15 mouse cellular contexts compared by ENCODE assay signal in the genomic region with DNA sequence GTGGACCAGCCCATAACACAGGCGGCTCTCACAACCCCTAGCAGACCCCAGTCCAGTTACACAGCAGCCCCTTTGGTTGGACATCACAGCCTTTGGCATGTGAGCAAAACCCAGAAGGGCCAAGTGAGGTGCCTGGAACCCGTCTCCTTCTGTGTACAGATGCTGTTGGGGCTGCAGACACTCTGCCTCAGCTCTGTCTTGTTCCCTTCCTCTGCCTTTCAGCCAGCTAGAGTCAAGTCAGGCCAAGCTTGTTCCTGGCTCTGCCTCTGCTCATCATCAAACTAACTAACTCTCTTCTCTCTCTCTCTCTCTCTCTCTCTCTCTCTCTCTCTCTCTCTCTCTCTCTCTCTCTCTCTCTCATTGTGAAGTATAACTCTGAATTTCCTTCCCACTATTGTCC. TPM values are rescaled to one million over a fixed set of nuclear protein-coding genes. Genes with fewer than 3 reads are reported as not detected.
DNase-seq lines count a peak whose midpoint lies in the region; ATAC-seq lines count a peak whose summit lies in the region.
"Had no signal": no experiment of that assay in that cellular context is flagged by ENCODE, and none has a peak within 500 bp of the region (broad histone marks: within the 10 kb centered on the region; RNA-seq: fewer than 3 reads in every experiment).

No protein-coding gene starts in this region.

- H3K36me3 ChIP-seq in forebrain, embryonic 11.5 days (ENCODE audit: control insufficient read depth, insufficient read depth, low read length), result no peaks in the 10 kb centered on the region
- no peaks in the 10 kb centered on the region for H3K36me3 ChIP-seq in forebrain, embryonic 16.5 days (ENCODE audit: control insufficient read depth, insufficient read depth)
- H3K36me3 ChIP-seq in hindbrain, embryonic 13.5 days, result no peaks in the 10 kb centered on the region
- no peaks in the 10 kb centered on the region for H3K36me3 ChIP-seq in midbrain, embryonic 11.5 days (ENCODE audit: control insufficient read depth, insufficient read depth, low read length)
- H3K36me3 ChIP-seq in neural tube, embryonic 14.5 days (ENCODE audit: control insufficient read depth, insufficient read depth, low read length), result no peaks in the 10 kb centered on the region
- no peaks in the 10 kb centered on the region for H3K36me3 ChIP-seq in heart, embryonic 11.5 days (ENCODE audit: control insufficient read depth, insufficient read depth, low read length)
- H3K36me3 ChIP-seq: limb, embryonic 13.5 days had no signal

- H3K27ac ChIP-seq in forebrain, embryonic 11.5 days (ENCODE audit: low read depth, low read length), result peak overlapping the region; percentile 97
- no peak overlapping the region; the same call in 1 of the 2 replicates for H3K27ac ChIP-seq in forebrain, embryonic 16.5 days (ENCODE audit: low read length)
- H3K27ac ChIP-seq in hindbrain, embryonic 13.5 days, result peak overlapping the region; percentile 94
- H3K27ac ChIP-seq in midbrain, embryonic 11.5 days (ENCODE audit: low read depth, low read length), result peak overlapping the region; percentile 97
- H3K27ac ChIP-seq in neural tube, embryonic 14.5 days (ENCODE audit: low read depth, low read length), result peak overlapping the region; percentile 92
- no peak overlapping the region for H3K27ac ChIP-seq in heart, embryonic 11.5 days (ENCODE audit: low read depth, low read length)
- H3K27ac ChIP-seq: kidney, postnatal 0 days; limb, embryonic 13.5 days had no signal

- no peaks in the 10 kb centered on the region for H3K27me3 ChIP-seq in forebrain, embryonic 11.5 days (ENCODE audit: control insufficient read depth, insufficient read depth, low read length)
- H3K27me3 ChIP-seq in forebrain, embryonic 16.5 days (replicated peaks; ENCODE audit: control insufficient read depth, insufficient read depth, low read length), result no peaks in the 10 kb centered on the region
- no peaks in the 10 kb centered on the region for H3K27me3 ChIP-seq in hindbrain, embryonic 13.5 days
- no peaks in the 10 kb centered on the region for H3K27me3 ChIP-seq in midbrain, embryonic 11.5 days (ENCODE audit: control insufficient read depth, insufficient read depth, low read length)
- no peaks in the 10 kb centered on the region for H3K27me3 ChIP-seq in neural tube, embryonic 14.5 days (ENCODE audit: control insufficient read depth, insufficient read depth, low read length)
- H3K27me3 ChIP-seq in heart, embryonic 11.5 days (ENCODE audit: control insufficient read depth, insufficient read depth, low read length), result peaks cover 39% of the 10 kb centered on the region

- H3K4me3 ChIP-seq in forebrain, embryonic 11.5 days (ENCODE audit: low read depth, low read length), result no peak overlapping the region
- no peak overlapping the region for H3K4me3 ChIP-seq in forebrain, embryonic 16.5 days (replicated peaks; ENCODE audit: low read length)
- no peak overlapping the region for H3K4me3 ChIP-seq in hindbrain, embryonic 13.5 days
- no peak overlapping the region; the same call in 1 of the 2 replicates for H3K4me3 ChIP-seq in midbrain, embryonic 11.5 days (ENCODE audit: low read depth, low read length)
- H3K4me3 ChIP-seq in neural tube, embryonic 14.5 days (ENCODE audit: low read depth, low read length), result no peak overlapping the region
- H3K4me3 ChIP-seq in heart, embryonic 11.5 days (ENCODE audit: low read depth, low read length), result no peak overlapping the region
- H3K4me3 ChIP-seq: limb, embryonic 13.5 days; myocyte had no signal

- H3K4me2 ChIP-seq in forebrain, embryonic 11.5 days (ENCODE audit: low read depth, low read length, severe bottlenecking), result peak overlapping the region; percentile 43; the same call in 1 of the 2 replicates
- H3K4me2 ChIP-seq in forebrain, embryonic 16.5 days (ENCODE audit: low read length), result no peak overlapping the region
- H3K4me2 ChIP-seq in hindbrain, embryonic 13.5 days, result peak overlapping the region; percentile 44
- peak overlapping the region; percentile 17 for H3K4me2 ChIP-seq in midbrain, embryonic 11.5 days
- no peak overlapping the region for H3K4me2 ChIP-seq in neural tube, embryonic 14.5 days (ENCODE audit: low read depth, low read length)
- H3K4me2 ChIP-seq in heart, embryonic 11.5 days, result no peak overlapping the region

- WGBS in forebrain, embryonic 11.5 days, result 53% methylated on average over 2 of the region's 2 CpGs
- 69% methylated on average over 2 of the region's 2 CpGs for WGBS in forebrain, embryonic 16.5 days
- WGBS in hindbrain, embryonic 13.5 days, result 57% methylated on average over 2 of the region's 2 CpGs
- WGBS in midbrain, embryonic 11.5 days, result 63% methylated on average over 2 of the region's 2 CpGs
- WGBS in neural tube, embryonic 14.5 days, result 55% methylated on average over 2 of the region's 2 CpGs
- 63% methylated on average over 2 of the region's 2 CpGs for WGBS in heart, embryonic 11.5 days (ENCODE audit: insufficient replicate concordance)

- no peak for DNase-seq in forebrain, embryonic 11.5 days (ENCODE audit: low spot score)
- peak; percentile 92 for DNase-seq in midbrain, embryonic 11.5 days (ENCODE audit: low spot score, missing footprints)
- DNase-seq in thymus, postnatal 4 days, result no peak
- DNase-seq: adrenal gland, postnatal 25 days; cerebellum, adult 9-10 months; lung, postnatal 36 days; right cerebral cortex, postnatal 25 days had no signal

- no peaks in the 10 kb centered on the region for H3K9me3 ChIP-seq in forebrain, embryonic 11.5 days (ENCODE audit: control insufficient read depth, low read length)
- no peaks in the 10 kb centered on the region for H3K9me3 ChIP-seq in forebrain, embryonic 16.5 days (ENCODE audit: control insufficient read depth, low read length)
- no peaks in the 10 kb centered on the region for H3K9me3 ChIP-seq in hindbrain, embryonic 13.5 days
- no peaks in the 10 kb centered on the region for H3K9me3 ChIP-seq in midbrain, embryonic 11.5 days (ENCODE audit: control insufficient read depth, low read length)
- H3K9me3 ChIP-seq in neural tube, embryonic 14.5 days (ENCODE audit: control insufficient read depth, low read length), result no peaks in the 10 kb centered on the region
- H3K9me3 ChIP-seq in heart, embryonic 11.5 days (replicated peaks; ENCODE audit: control insufficient read depth, low read length), result no peaks in the 10 kb centered on the region
- H3K9me3 ChIP-seq: limb, embryonic 13.5 days had no signal

- H3K9ac ChIP-seq in forebrain, embryonic 11.5 days (ENCODE audit: low read length), result peak overlapping the region; percentile 65
- no peak overlapping the region for H3K9ac ChIP-seq in forebrain, embryonic 16.5 days (replicated peaks; ENCODE audit: low read depth, low read length)
- H3K9ac ChIP-seq in hindbrain, embryonic 13.5 days, result peak overlapping the region; percentile 67; the same call in 1 of the 2 replicates
- H3K9ac ChIP-seq in midbrain, embryonic 11.5 days (ENCODE audit: low read length), result peak overlapping the region; percentile 47
- peak overlapping the region; percentile 46 for H3K9ac ChIP-seq in neural tube, embryonic 14.5 days (replicated peaks; ENCODE audit: low read depth, low read length)
- no peak overlapping the region for H3K9ac ChIP-seq in heart, embryonic 11.5 days (ENCODE audit: low read depth, low read length)

- peaks cover 29% of the 10 kb centered on the region for H3K4me1 ChIP-seq in forebrain, embryonic 11.5 days (replicated peaks; ENCODE audit: control insufficient read depth, insufficient read depth, low read length)
- peaks cover 20% of the 10 kb centered on the region for H3K4me1 ChIP-seq in forebrain, embryonic 16.5 days (replicated peaks; ENCODE audit: control insufficient read depth, insufficient read depth, low read length)
- peaks cover 41% of the 10 kb centered on the region for H3K4me1 ChIP-seq in hindbrain, embryonic 13.5 days (replicated peaks)
- peaks cover 44% of the 10 kb centered on the region for H3K4me1 ChIP-seq in midbrain, embryonic 11.5 days (ENCODE audit: control insufficient read depth, insufficient read depth, low read length)
- peaks cover 26% of the 10 kb centered on the region for H3K4me1 ChIP-seq in neural tube, embryonic 14.5 days (ENCODE audit: control insufficient read depth, insufficient read depth, low read length)
- no peaks in the 10 kb centered on the region for H3K4me1 ChIP-seq in heart, embryonic 11.5 days (ENCODE audit: control insufficient read depth, insufficient read depth, low read length)

- no peak for ATAC-seq in forebrain, embryonic 11.5 days (replicated peaks; ENCODE audit: low FRiP score)
- ATAC-seq in forebrain, embryonic 16.5 days, result no peak
- no peak for ATAC-seq in hindbrain, embryonic 13.5 days (ENCODE audit: low FRiP score)
- no peak for ATAC-seq in midbrain, embryonic 11.5 days (ENCODE audit: low FRiP score)
- no peak for ATAC-seq in neural tube, embryonic 14.5 days (ENCODE audit: low read depth)
- ATAC-seq in cerebellum, adult (ENCODE audit: insufficient number of reproducible peaks, low FRiP score, low TSS enrichment), result no peak
- ATAC-seq in heart, embryonic 11.5 days (replicated peaks; ENCODE audit: insufficient number of reproducible peaks, low FRiP score, low TSS enrichment), result no peak

RNA-seq across cellular contexts. Expression of gene Cryba4, which starts 15.7 kb away (rescaled TPM):
- 0.48 and 1.1 TPM in 2 replicates for polyA plus RNA-seq in forebrain, embryonic 11.5 days (2014; fragmentation: Nextera tagmentation; extraction: Ambion mirVana)
- 0.75 and 1.4 TPM in 2 replicates for polyA plus RNA-seq in forebrain, embryonic 16.5 days (2015; fragmentation: Nextera tagmentation; extraction: Ambion mirVana)
- 1.9 and 3.3 TPM in 2 replicates for polyA plus RNA-seq in hindbrain, embryonic 13.5 days (2015; fragmentation: Nextera tagmentation; extraction: Ambion mirVana)
- polyA plus RNA-seq in midbrain, embryonic 11.5 days (2014; fragmentation: Nextera tagmentation; extraction: Ambion mirVana), result 0.52 and 2.0 TPM in 2 replicates
- 0.79 and 2.7 TPM in 2 replicates for polyA plus RNA-seq in neural tube, embryonic 14.5 days (2014; fragmentation: Nextera tagmentation; extraction: Ambion mirVana)
- 0.66 TPM in 1 of 2 replicates, not detected in the other for polyA plus RNA-seq in heart, embryonic 11.5 days (2014; fragmentation: Nextera tagmentation; extraction: Ambion mirVana)

RNA-seq across cellular contexts. Expression of gene Crybb1, which starts 19.0 kb away (rescaled TPM):
- polyA plus RNA-seq in forebrain, embryonic 11.5 days (2014; fragmentation: Nextera tagmentation; extraction: Ambion mirVana), result 0.48 and 0.73 TPM in 2 replicates
- polyA plus RNA-seq in forebrain, embryonic 16.5 days (2015; fragmentation: Nextera tagmentation; extraction: Ambion mirVana), result 4.6 and 5.8 TPM in 2 replicates
- polyA plus RNA-seq in hindbrain, embryonic 13.5 days (2015; fragmentation: Nextera tagmentation; extraction: Ambion mirVana), result 5.2 and 5.5 TPM in 2 replicates
- polyA plus RNA-seq in midbrain, embryonic 11.5 days (2014; fragmentation: Nextera tagmentation; extraction: Ambion mirVana), result 0.29 and 0.84 TPM in 2 replicates
- polyA plus RNA-seq in neural tube, embryonic 14.5 days (2014; fragmentation: Nextera tagmentation; extraction: Ambion mirVana), result 3.4 and 4.5 TPM in 2 replicates
- polyA plus RNA-seq in heart, embryonic 11.5 days (2014; fragmentation: Nextera tagmentation; extraction: Ambion mirVana), result not detected in 2 replicates

RNA-seq across cellular contexts. Expression of gene Tpst2, which starts 39.9 kb away (rescaled TPM):
- polyA plus RNA-seq in forebrain, embryonic 11.5 days (2014; fragmentation: Nextera tagmentation; extraction: Ambion mirVana), result 30.9 and 34.3 TPM in 2 replicates
- polyA plus RNA-seq in forebrain, embryonic 16.5 days (2015; fragmentation: Nextera tagmentation; extraction: Ambion mirVana), result 27.9 and 30.2 TPM in 2 replicates
- 26.9 and 30.0 TPM in 2 replicates for polyA plus RNA-seq in hindbrain, embryonic 13.5 days (2015; fragmentation: Nextera tagmentation; extraction: Ambion mirVana)
- polyA plus RNA-seq in midbrain, embryonic 11.5 days (2014; fragmentation: Nextera tagmentation; extraction: Ambion mirVana), result 29.3 and 33.5 TPM in 2 replicates
- polyA plus RNA-seq in neural tube, embryonic 14.5 days (2014; fragmentation: Nextera tagmentation; extraction: Ambion mirVana), result 27.1 and 28.1 TPM in 2 replicates
- polyA plus RNA-seq in heart, embryonic 11.5 days (2014; fragmentation: Nextera tagmentation; extraction: Ambion mirVana), result 30.2 and 31.2 TPM in 2 replicates

Comparison
In these comparisons a context has a peak if more than half of its experiments do, and no peak if none do; other contexts are left out.
1. H3K27ac ChIP-seq: peak in forebrain, embryonic 11.5 days (single experiment), hindbrain, embryonic 13.5 days (single experiment), midbrain, embryonic 11.5 days (single experiment) and neural tube, embryonic 14.5 days (single experiment); none in forebrain, embryonic 16.5 days (single experiment) and heart, embryonic 11.5 days (single experiment).
2. H3K4me2 ChIP-seq: peak in forebrain, embryonic 11.5 days (single experiment), hindbrain, embryonic 13.5 days (single experiment) and midbrain, embryonic 11.5 days (single experiment); none in forebrain, embryonic 16.5 days (single experiment), neural tube, embryonic 14.5 days (single experiment) and heart, embryonic 11.5 days (single experiment).
3. H3K9ac ChIP-seq: peak in forebrain, embryonic 11.5 days (single experiment), hindbrain, embryonic 13.5 days (single experiment), midbrain, embryonic 11.5 days (single experiment) and neural tube, embryonic 14.5 days (single experiment); none in forebrain, embryonic 16.5 days (single experiment) and heart, embryonic 11.5 days (single experiment).